Mouse (Mus musculus): ENCODE data around the gene Tbce. TPM values are rescaled to one million over a fixed set of nuclear protein-coding genes. Genes with fewer than 3 reads are reported as not detected.

The Tbce gene
- polyA plus RNA-seq (2012; rRNA removed), result 98.2 and 120 TPM in 2 replicates

GRCm38 (mm10) chr13:14039292-14039965, at the start of gene Tbce:
Gene Tbce (minus strand): TSS chr13:14039638.

GRCm38 (mm10) chr13:14063013-14063941, 23.8 kb upstream of the Tbce start, which contains the start of the genes Arid4b and Ggps1:
Gene Arid4b (plus strand): TSS chr13:14063232.
Gene Ggps1 (minus strand): TSS chr13:14063488.

GRCm38 (mm10) chr13:13953874-13954832, 85.3 kb downstream of the Tbce start, which contains the start of gene B3galnt2:
Gene B3galnt2 (plus strand): TSS chr13:13954469.

Other genes starting within 250 kb of the Tbce start
- 47.2 and 68.7 TPM in 2 replicates for gene B3galnt2, start 85.2 kb downstream of the Tbce start, polyA plus RNA-seq (2012; rRNA removed)
- 40.2 and 41.4 TPM in 2 replicates for gene Arid4b, start 23.6 kb upstream of the Tbce start, polyA plus RNA-seq (2012; rRNA removed)
- 28.0 and 42.4 TPM in 2 replicates for gene Ggps1, start 23.9 kb upstream of the Tbce start, polyA plus RNA-seq (2012; rRNA removed)